Mouse (Mus musculus) MEL (cell line): ENCODE measurements around the gene Arhgap33. TPM values are rescaled to one million over a fixed set of nuclear protein-coding genes. Genes with fewer than 3 reads are reported as not detected.

Experiments
- DNase-seq: peaks from one replicate; pipeline ENCODE4 v3.0.0; 2011; ENCODE audit warnings: low read depth, low spot score
- H3K27ac ChIP-seq: 2 replicates; pipeline ENCODE4 v1.5.1; 2012; ENCODE audit warnings: low read depth, mild to moderate bottlenecking, control low read depth, low read length, moderate library complexity; ENCODE audit not compliant: control insufficient read depth
- H3K27me3 ChIP-seq, 2 experiments: fragments of 150-350 bp in 1 of 2; sonication (generic) in 1 of 2; 2 replicates each; pipeline ENCODE4 v1.6.1; 2012; ENCODE audit warnings: low read length in 2 of 2, mild to moderate bottlenecking in 2 of 2, improper control_type of control experiment in 1 of 2, moderate library complexity in 1 of 2; ENCODE audit not compliant: insufficient read depth in 2 of 2, control insufficient read depth in 1 of 2
- H3K36me3 ChIP-seq, 2 experiments: 2 replicates each; pipeline ENCODE4 v1.6.1; 2012 to 2014; ENCODE audit warnings: low read length in 2 of 2, improper control_type of control experiment in 1 of 2, inconsistent platforms in 1 of 2, mild to moderate bottlenecking in 1 of 2; ENCODE audit not compliant: insufficient read depth in 2 of 2, control insufficient read depth in 1 of 2
- H3K4me1 ChIP-seq, 2 experiments: fragments of 150-350 bp in 1 of 2; sonication (generic) in 1 of 2; 2 replicates each; pipeline ENCODE4 v1.6.1; 2012; ENCODE audit warnings: low read length in 2 of 2, improper control_type of control experiment in 1 of 2, mild to moderate bottlenecking in 1 of 2; ENCODE audit not compliant: insufficient read depth in 2 of 2, control insufficient read depth in 1 of 2
- H3K4me3 ChIP-seq, 2 experiments: fragments of 150-350 bp in 1 of 2; sonication (generic) in 1 of 2; 2 replicates each; pipeline ENCODE4 v1.5.1; 2012; ENCODE audit warnings: low read depth in 2 of 2, low read length in 2 of 2, mild to moderate bottlenecking in 2 of 2, moderate library complexity in 2 of 2, control low read depth in 1 of 2, improper control_type of control experiment in 1 of 2; ENCODE audit not compliant: control insufficient read depth in 1 of 2, insufficient read depth in 1 of 2
- H3K79me2 ChIP-seq: 2 replicates; pipeline ENCODE4 v1.6.1; 2012; ENCODE audit warnings: mild to moderate bottlenecking, low read length, moderate library complexity; ENCODE audit not compliant: control insufficient read depth, poor library complexity, insufficient read depth
- H3K9ac ChIP-seq: 2 replicates; pipeline ENCODE4 v1.6.1; 2012; ENCODE audit warnings: low read depth, mild to moderate bottlenecking, control low read depth, low read length, moderate library complexity; ENCODE audit not compliant: control insufficient read depth, poor library complexity, severe bottlenecking
- H3K9me3 ChIP-seq: fragments of 150-350 bp; sonication (generic); replicated peaks from 2 replicates; pipeline ENCODE4 v1.6.1; 2012; ENCODE audit warnings: mild to moderate bottlenecking, low read length, improper control_type of control experiment, moderate library complexity; ENCODE audit not compliant: insufficient read depth
- BHLHE40 ChIP-seq: IDR thresholded peaks from 2 replicates; pipeline ENCODE4 v1.6.1; 2012; ENCODE audit warnings: low read depth, mild to moderate bottlenecking, inconsistent platforms, low read length, improper control_type of control experiment, borderline replicate concordance
- CHD1 ChIP-seq: IDR thresholded peaks from 2 replicates; pipeline ENCODE4 v1.6.1; 2012; ENCODE audit warnings: low read depth, mild to moderate bottlenecking, inconsistent platforms, low read length, improper control_type of control experiment
- CHD2 ChIP-seq: IDR thresholded peaks from 2 replicates; pipeline ENCODE4 v1.6.1; 2011; ENCODE audit warnings: low read length, improper control_type of control experiment
- CTCF ChIP-seq, 3 experiments: IDR thresholded peaks in 2 of 3; conservative IDR thresholded peaks in 1 of 3; 2 replicates each; pipeline ENCODE4 v1.5.1; 2011 to 2012; ENCODE audit warnings: low read length in 3 of 3, low read depth in 2 of 3, mild to moderate bottlenecking in 2 of 3, improper control_type of control experiment in 1 of 3, inconsistent platforms in 1 of 3, mixed read lengths in 1 of 3, moderate library complexity in 1 of 3; ENCODE audit not compliant: control insufficient read depth in 1 of 3, insufficient read depth in 1 of 3, poor library complexity in 1 of 3, severe bottlenecking in 1 of 3
- E2F4 ChIP-seq: IDR thresholded peaks from 2 replicates; pipeline ENCODE4 v1.6.1; 2011; ENCODE audit warnings: low read depth, low read length, improper control_type of control experiment, borderline replicate concordance
- ELF1 ChIP-seq: IDR thresholded peaks from 2 replicates; pipeline ENCODE4 v1.6.1; 2014; ENCODE audit warnings: low read depth, mild to moderate bottlenecking, inconsistent platforms, low read length, improper control_type of control experiment, moderate library complexity
- EP300 ChIP-seq, 2 experiments: IDR thresholded peaks; 2 replicates each; pipeline ENCODE4 v1.6.1; 2011; ENCODE audit warnings: improper control_type of control experiment in 2 of 2, low read length in 2 of 2, low read depth in 1 of 2, mild to moderate bottlenecking in 1 of 2
- GABPA ChIP-seq: IDR thresholded peaks from 2 replicates; pipeline ENCODE4 v1.6.1; 2012; ENCODE audit warnings: low read depth, mild to moderate bottlenecking, inconsistent platforms, low read length, improper control_type of control experiment, moderate library complexity
- GATA1 ChIP-seq: IDR thresholded peaks from 2 replicates; pipeline ENCODE4 v1.6.1; 2011; ENCODE audit warnings: low read depth, low read length, improper control_type of control experiment
- JUND ChIP-seq: IDR thresholded peaks from 2 replicates; pipeline ENCODE4 v1.6.1; 2011; ENCODE audit warnings: low read depth, mild to moderate bottlenecking, improper control_type of control experiment, low read length
- KAT2A ChIP-seq: conservative IDR thresholded peaks from 2 replicates; pipeline ENCODE4 v1.6.1; 2012; ENCODE audit warnings: low read depth, low read length, improper control_type of control experiment, inconsistent platforms
- MAX ChIP-seq: IDR thresholded peaks from 2 replicates; pipeline ENCODE4 v1.6.1; 2011; ENCODE audit warnings: low read length, improper control_type of control experiment
- MAZ ChIP-seq: IDR thresholded peaks from 2 replicates; pipeline ENCODE4 v1.6.1; 2012; ENCODE audit warnings: low read depth, mild to moderate bottlenecking, inconsistent platforms, low read length, improper control_type of control experiment
- MEF2A ChIP-seq: IDR thresholded peaks from 2 replicates; pipeline ENCODE4 v1.6.1; 2014; ENCODE audit warnings: low read depth, mild to moderate bottlenecking, inconsistent platforms, low read length, improper control_type of control experiment; ENCODE audit not compliant: poor library complexity, insufficient replicate concordance, severe bottlenecking; ENCODE audit errors: extremely low read depth
- MXI1 ChIP-seq: IDR thresholded peaks from 2 replicates; pipeline ENCODE4 v1.6.1; 2011; ENCODE audit warnings: mild to moderate bottlenecking, low read depth, low read length, improper control_type of control experiment
- MYC ChIP-seq: IDR thresholded peaks from 2 replicates; pipeline ENCODE4 v1.6.1; 2011; ENCODE audit warnings: low read depth, mild to moderate bottlenecking, low read length, improper control_type of control experiment, moderate library complexity
- NELFE ChIP-seq: IDR thresholded peaks from 2 replicates; pipeline ENCODE4 v1.6.1; 2011; ENCODE audit warnings: low read depth, low read length, improper control_type of control experiment
- POLR2AphosphoS2 ChIP-seq: IDR thresholded peaks from 2 replicates; pipeline ENCODE4 v1.6.1; 2011; ENCODE audit warnings: low read length, improper control_type of control experiment
- POLR2AphosphoS5 ChIP-seq: IDR thresholded peaks from 2 replicates; pipeline ENCODE4 v1.6.1; 2012; ENCODE audit warnings: low read depth, borderline replicate concordance, mild to moderate bottlenecking, inconsistent platforms, low read length, moderate library complexity, mixed read lengths
- RCOR1 ChIP-seq: IDR thresholded peaks from 2 replicates; pipeline ENCODE4 v1.6.1; 2012; ENCODE audit warnings: low read depth, mild to moderate bottlenecking, inconsistent platforms, low read length, improper control_type of control experiment
- SIN3A ChIP-seq: IDR thresholded peaks from 2 replicates; pipeline ENCODE4 v1.6.1; 2012; ENCODE audit warnings: low read length, improper control_type of control experiment, inconsistent platforms
- SMC3 ChIP-seq: IDR thresholded peaks from 2 replicates; pipeline ENCODE4 v1.6.1; 2011; ENCODE audit warnings: low read depth, low read length, improper control_type of control experiment
- TAL1 ChIP-seq: IDR thresholded peaks from 2 replicates; pipeline ENCODE4 v1.6.1; 2012; ENCODE audit warnings: mild to moderate bottlenecking, inconsistent platforms, low read length, moderate library complexity, mixed read lengths
- TBP ChIP-seq: IDR thresholded peaks from 2 replicates; pipeline ENCODE4 v1.8.0; 2011; ENCODE audit warnings: low read depth, low read length, improper control_type of control experiment
- TCF12 ChIP-seq: IDR thresholded peaks from 2 replicates; pipeline ENCODE4 v1.6.1; 2014; ENCODE audit warnings: low read depth, mild to moderate bottlenecking, inconsistent platforms, low read length, improper control_type of control experiment, moderate library complexity
- USF1 ChIP-seq: IDR thresholded peaks from 2 replicates; pipeline ENCODE4 v1.6.1; 2014; ENCODE audit warnings: low read depth, mild to moderate bottlenecking, inconsistent platforms, low read length, improper control_type of control experiment, moderate library complexity
- USF2 ChIP-seq, 2 experiments: IDR thresholded peaks; 2 replicates each; pipeline ENCODE4 v1.6.1; 2011 to 2012; ENCODE audit warnings: improper control_type of control experiment in 2 of 2, low read length in 2 of 2, borderline replicate concordance in 1 of 2, inconsistent platforms in 1 of 2, low read depth in 1 of 2, mild to moderate bottlenecking in 1 of 2; ENCODE audit not compliant: insufficient read depth in 1 of 2
- ZKSCAN1 ChIP-seq: IDR thresholded peaks from 2 replicates; pipeline ENCODE4 v1.6.1; 2012; ENCODE audit warnings: low read depth, mild to moderate bottlenecking, inconsistent platforms, low read length, improper control_type of control experiment, moderate library complexity
- polyA plus RNA-seq, 2 experiments: library from polyadenylated mRNA; stranded (reverse) in 1 of 2; unstranded in 1 of 2; fragments of >175 nt in 1 of 2; fragments of >200 nt in 1 of 2; gene quantifications; 2 replicates each; pipeline versions ENCODE4 v1.2.1 to v1.2.4; 2012; ENCODE audit warnings: low replicate concordance in 2 of 2, low read depth in 1 of 2; ENCODE audit not compliant: insufficient read length in 2 of 2, insufficient read depth in 1 of 2, missing spikeins in 1 of 2
- total RNA-seq: library from RNA; depleted of rRNA; stranded (reverse); fragments of 300-350 nt; gene quantifications from 2 replicates; pipeline ENCODE4 v1.2.3, GENCODE M21; 2012

Gene Arhgap33
- total and polyA plus RNA-seq, 3 experiments = 1.8 to 22.3 TPM; not detected in 1

- H3K4me3 ChIP-seq = peak overlapping the region in 1 of 2 experiments; percentile 64; a peak in 2 of 4 replicates
These were observed 19.1 kb upstream of the Arhgap33 start for GRCm38 (mm10) chr7:30553810-30554584.

GRCm38 (mm10) chr7:30553021-30553589, 18.2 kb upstream of the Arhgap33 start:
- Histone ChIP-seq H3K9ac (peak overlapping the region; percentile 84), H3K36me3 (peaks cover 0 to 5% of the 10 kb centered on the region in 2 experiments; a peak in 2 of 4 replicates), H3K79me2 (peaks cover 2% of the 10 kb centered on the region; the same call in 1 of the 2 replicates), H3K27ac (peak overlapping the region; percentile 89), H3K27me3 (no peaks in the 10 kb centered on the region), H3K9me3 (no peaks in the 10 kb centered on the region), H3K4me1 (peaks cover 0 to 5% of the 10 kb centered on the region in 2 experiments; a peak in 1 of 4 replicates), H3K4me3 (peak overlapping the region; percentile 64 to 78)
- no peak for DNase-seq
- TF ChIP-seq E2F4 = no peak
- no peak for TF ChIP-seq MAX
- TF ChIP-seq ZKSCAN1 = no peak
- no peak; the same call in 1 of the 2 replicates for TF ChIP-seq SIN3A
- no peak for TF ChIP-seq GATA1
- TF ChIP-seq TCF12 = no peak
- no peak for TF ChIP-seq POLR2AphosphoS2
- TF ChIP-seq NELFE = no peak
- no peak for TF ChIP-seq SMC3
- TF ChIP-seq POLR2AphosphoS5 = no peak
- TF ChIP-seq MXI1 = peak; percentile 34; the same call in 1 of the 2 replicates
- TF ChIP-seq CTCF (IDR thresholded peaks at IDR 0.05 in 2 of 3, conservative IDR thresholded peaks at IDR 0.05 in 1 of 3; ENCODE audit: control insufficient read depth in 1 of 3, insufficient read depth in 1 of 3, low read depth in 2 of 3, low read length in 3 of 3, poor library complexity in 1 of 3, severe bottlenecking in 1 of 3) = no peak
- no peak for TF ChIP-seq MEF2A
- TF ChIP-seq USF1 = no peak
- peak; percentile 52; the same call in 1 of the 2 replicates for TF ChIP-seq MAZ
- TF ChIP-seq JUND = no peak
- TF ChIP-seq BHLHE40 = no peak
- no peak for TF ChIP-seq ELF1
- TF ChIP-seq USF2 (IDR thresholded peaks at IDR 0.05; ENCODE audit: borderline replicate concordance in 1 of 2, insufficient read depth in 1 of 2, low read depth in 1 of 2, low read length in 2 of 2) = no peak
- TF ChIP-seq CHD1 = peak; percentile 82; the same call in 1 of the 2 replicates
- TF ChIP-seq TBP = 0 out of 2 replicates have a peak, but pooled peaks have one; percentile 19
- no peak for TF ChIP-seq CHD2
- no peak for TF ChIP-seq MYC

More at GRCm38 (mm10) chr7:30553810-30554584, 19.1 kb upstream of the Arhgap33 start:
- H3K4me1 ChIP-seq = peaks cover 0 to 11% of the 10 kb centered on the region in 2 experiments; a peak in 2 of 4 replicates
- no peak overlapping the region for H3K27ac ChIP-seq
- no peaks in the 10 kb centered on the region for H3K27me3 ChIP-seq
- DNase-seq = no peak
- H3K9ac ChIP-seq = peak overlapping the region; percentile 84
- peaks cover 0 to 10% of the 10 kb centered on the region in 2 experiments; a peak in 2 of 4 replicates for H3K36me3 ChIP-seq
- no peak for TF ChIP-seq SMC3
- TF ChIP-seq CHD1 = no peak
- no peak for TF ChIP-seq CHD2
- no peak for TF ChIP-seq NELFE
- TF ChIP-seq USF2 (IDR thresholded peaks at IDR 0.05; ENCODE audit: borderline replicate concordance in 1 of 2, insufficient read depth in 1 of 2, low read depth in 1 of 2, low read length in 2 of 2) = no peak
- no peak for TF ChIP-seq EP300 (IDR thresholded peaks at IDR 0.05; ENCODE audit: low read depth in 1 of 2, low read length in 2 of 2)
- TF ChIP-seq RCOR1 = no peak
- TF ChIP-seq JUND = no peak
- no peak for TF ChIP-seq KAT2A
- no peak for TF ChIP-seq GABPA
- no peak for TF ChIP-seq POLR2AphosphoS2
- no peak for TF ChIP-seq E2F4
- no peak for TF ChIP-seq POLR2AphosphoS5
- no peak for TF ChIP-seq TBP
- TF ChIP-seq TAL1 = no peak
- peaks cover 11% of the 10 kb centered on the region for H3K79me2 ChIP-seq
- no peaks in the 10 kb centered on the region for H3K9me3 ChIP-seq
